Mouse (Mus musculus) G1E (cell line): ENCODE measurements at regions not wholly inside any gene's neighbourhood (a gene's known extent, or its start where the extent isn't known, plus 50 kb on each side); places are given as distances from the start of the nearest gene placed in this dataset.

Experiments
- CTCF ChIP-seq: IDR thresholded peaks from 2 replicates; pipeline ENCODE4 v1.5.1; 2012; ENCODE audit warnings: low read depth, low read length, inconsistent platforms, mixed read lengths
- GATA1 ChIP-seq: IDR thresholded peaks from 2 replicates; pipeline ENCODE4 v1.6.1; 2012; ENCODE audit warnings: borderline replicate concordance, low read length, inconsistent platforms, mixed read lengths
- GATA2 ChIP-seq: IDR thresholded peaks from 2 replicates; pipeline ENCODE4 v1.6.1; 2012; ENCODE audit warnings: low read depth, low read length, inconsistent platforms, borderline replicate concordance
- POLR2AphosphoS5 ChIP-seq: IDR thresholded peaks from 2 replicates; pipeline ENCODE4 v1.6.1; 2012; ENCODE audit warnings: low read depth, low read length, inconsistent platforms; ENCODE audit not compliant: insufficient replicate concordance
- TAL1 ChIP-seq: conservative IDR thresholded peaks from 2 replicates; pipeline ENCODE4 v1.6.1; 2012; ENCODE audit warnings: low read depth, low read length, inconsistent platforms, mixed read lengths

DNA sequence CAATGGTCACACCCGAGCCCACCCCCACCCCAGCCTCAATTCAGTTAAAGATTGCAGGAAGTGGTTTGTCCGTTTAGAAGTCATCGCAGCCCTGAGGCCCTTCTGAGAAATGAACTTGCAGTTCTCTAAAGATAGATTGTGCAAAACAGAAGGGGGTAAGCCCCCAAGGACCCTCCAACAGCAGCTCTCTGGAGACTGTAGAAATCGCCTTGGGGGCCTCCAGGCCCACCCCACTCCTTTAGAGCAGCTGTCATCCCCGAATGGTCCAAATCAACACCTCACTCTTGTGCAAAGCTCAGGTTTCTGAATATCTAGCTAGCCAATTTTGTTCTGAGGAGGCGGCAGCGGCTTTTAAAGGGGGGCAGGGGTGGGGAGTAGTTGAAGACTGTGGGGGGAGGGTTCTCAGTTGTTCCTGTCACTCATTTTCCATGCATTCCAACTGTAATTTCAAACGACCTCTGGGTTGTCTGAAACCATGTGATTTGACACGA is 186.9 kb downstream of the Gsdmc2 start:
- TF ChIP-seq CTCF (no peak), GATA1 (no peak), GATA2 (no peak), POLR2AphosphoS5 (no peak), TAL1 (no peak)
